In genomic region chrX:75323556-75323955, GRCm38 (mm10) we compare ENCODE assay signal across 21 mouse cellular contexts.
DNase-seq lines count a peak whose midpoint lies in the region; ATAC-seq lines count a peak whose summit lies in the region.
"Had no signal": no experiment of that assay in that cellular context is flagged by ENCODE, and none has a peak within 500 bp of the region (broad histone marks: within the 10 kb centered on the region; RNA-seq: fewer than 3 reads in every experiment).

No protein-coding gene starts in this region.

- no peak for DNase-seq in frontal cortex, postnatal 14 days (ENCODE audit: low spot score in 2 of 2)
- peak; percentile 3 for DNase-seq in A20 (ENCODE audit: low read depth, low spot score)
- peak; percentile 19 for DNase-seq in brain, adult 2 months (ENCODE audit: low read depth, low spot score)
- no peak for DNase-seq in thymus, postnatal 10 days (ENCODE audit: low spot score in 2 of 2)
- no peak for DNase-seq in right cerebral cortex, adult 2 months (ENCODE audit: low spot score in 2 of 2)
- DNase-seq: adrenal gland, adult 8-10 months; adrenal gland, postnatal 14 days; adrenal gland, postnatal 36 days; B cell, adult 2 months; cerebellum, adult 11 months; cerebellum, adult 18-20 months; cerebellum, adult 8-10 months; cerebellum, adult 9-11 months; cerebellum, postnatal 14 days; cerebellum, postnatal 36 days; embryo, embryonic 11 days had no signal

- peak; percentile 96 for ATAC-seq in frontal cortex, adult (ENCODE audit: low TSS enrichment)
- ATAC-seq: activated CD4-positive, CD25-positive, alpha-beta regulatory T cell, adult 4 months; CD4-positive, CD25-positive, alpha-beta regulatory T cell, adult 4 months; forebrain, embryonic 14.5 days; Patski had no signal

Comparison
In these comparisons a context has a peak if more than half of its experiments do, and no peak if none do; other contexts are left out.
1. DNase-seq: peak in A20 (single experiment) and brain, adult 2 months (single experiment); none in frontal cortex, postnatal 14 days (0 of 2), thymus, postnatal 10 days (0 of 2) and right cerebral cortex, adult 2 months (0 of 2).